Mouse (Mus musculus): Measurements from ENCODE around the gene Tars2.

Gene Tars2

GRCm38 (mm10) chr3:95735071-95735670 is 24.8 kb downstream of the Tars2 start:
- no peak for DNase-seq (ENCODE audit: low read depth, low spot score)

- no peak for DNase-seq (ENCODE audit: low read depth, low spot score)
These were observed 25.8 kb downstream of the Tars2 start for GRCm38 (mm10) chr3:95734092-95734702.

GRCm38 (mm10) chr3:95732744-95733521 is 27.1 kb downstream of the Tars2 start:
- DNase-seq (ENCODE audit: low read depth, low spot score) = no peak

- no peak for DNase-seq (ENCODE audit: low read depth, low spot score)
These were observed 27.7 kb downstream of the Tars2 start for GRCm38 (mm10) chr3:95732297-95732696.

- no peak for DNase-seq (ENCODE audit: low read depth, low spot score)
These were observed 28.2 kb downstream of the Tars2 start for GRCm38 (mm10) chr3:95731802-95732201.

- DNase-seq (ENCODE audit: low read depth, low spot score) = no peak
These were observed 29.6 kb downstream of the Tars2 start for GRCm38 (mm10) chr3:95730431-95730830.

GRCm38 (mm10) chr3:95728906-95729305 is 31.1 kb downstream of the Tars2 start:
- DNase-seq (ENCODE audit: low read depth, low spot score) = no peak

- no peak for DNase-seq (ENCODE audit: low read depth, low spot score)
These were observed 33.2 kb downstream of the Tars2 start for GRCm38 (mm10) chr3:95726696-95727358.

GRCm38 (mm10) chr3:95725863-95726262 is 34.1 kb downstream of the Tars2 start:
- no peak for DNase-seq (ENCODE audit: low read depth, low spot score)

GRCm38 (mm10) chr3:95722386-95722785 is 37.6 kb downstream of the Tars2 start:
- DNase-seq (ENCODE audit: low read depth, low spot score) = no peak

GRCm38 (mm10) chr3:95718153-95718552 is 41.9 kb downstream of the Tars2 start:
- no peak for DNase-seq (ENCODE audit: low read depth, low spot score)

- DNase-seq (ENCODE audit: low read depth, low spot score) = no peak
These were observed 43.9 kb downstream of the Tars2 start for GRCm38 (mm10) chr3:95716075-95716474.

- DNase-seq (ENCODE audit: low read depth, low spot score) = no peak
These were observed 50.0 kb downstream of the Tars2 start for GRCm38 (mm10) chr3:95709967-95710366.

GRCm38 (mm10) chr3:95709044-95709443 is 51.0 kb downstream of the Tars2 start:
- no peak for DNase-seq (ENCODE audit: low read depth, low spot score)

GRCm38 (mm10) chr3:95707497-95707896 is 52.5 kb downstream of the Tars2 start:
- no peak for DNase-seq (ENCODE audit: low read depth, low spot score)

- no peak for DNase-seq (ENCODE audit: low read depth, low spot score)
These were observed 53.7 kb downstream of the Tars2 start for GRCm38 (mm10) chr3:95706273-95706672.

GRCm38 (mm10) chr3:95704612-95705011 is 55.4 kb downstream of the Tars2 start:
- no peak for DNase-seq (ENCODE audit: low read depth, low spot score)

GRCm38 (mm10) chr3:95703276-95703675 is 56.7 kb downstream of the Tars2 start:
- no peak for DNase-seq (ENCODE audit: low read depth, low spot score)

GRCm38 (mm10) chr3:95701877-95702540 is 58.0 kb downstream of the Tars2 start:
- no peak for DNase-seq (ENCODE audit: low read depth, low spot score)

GRCm38 (mm10) chr3:95701085-95701484 is 58.9 kb downstream of the Tars2 start:
- no peak for DNase-seq (ENCODE audit: low read depth, low spot score)

- DNase-seq (ENCODE audit: low read depth, low spot score) = no peak
These were observed 59.7 kb downstream of the Tars2 start for GRCm38 (mm10) chr3:95700233-95700681.

GRCm38 (mm10) chr3:95698286-95698685 is 61.7 kb downstream of the Tars2 start:
- no peak for DNase-seq (ENCODE audit: low read depth, low spot score)
